Mouse (Mus musculus) frontal cortex, adult 2 months (tissue): ENCODE results near the gene Kctd2. TPM values are rescaled to one million over a fixed set of nuclear protein-coding genes. Genes with fewer than 3 reads are reported as not detected.
"Not testable (repeated sequence)": the region's sequence is repeated elsewhere in the genome, so short reads cannot be mapped to it uniquely, and the experiment has no call there.

Source experiments
- DNase-seq, 2 experiments: peaks; one replicate each; pipeline ENCODE4 v3.0.0; 2022; ENCODE audit warnings: low spot score in 1 of 2; ENCODE audit errors: extremely low spot score in 1 of 2
- polyA plus RNA-seq: library from polyadenylated mRNA; depleted of rRNA; stranded (reverse); fragments of >200 nt; gene quantifications from 2 replicates; pipeline ENCODE4 v1.2.3, GENCODE M21; 2012; rRNA removed

Kctd2 gene
- polyA plus RNA-seq, 1 experiment = 78.7 TPM

GRCm38 (mm10) chr11:115463397-115463796 is 43.5 kb downstream of the Kctd2 start:
- no peak for DNase-seq

- DNase-seq = no peak
Measured at GRCm38 (mm10) chr11:115464851-115465250, 44.9 kb downstream of the Kctd2 start.

GRCm38 (mm10) chr11:115467217-115467618 is 47.3 kb downstream of the Kctd2 start:
- no peak for DNase-seq

- DNase-seq = no peak
Measured at GRCm38 (mm10) chr11:115472183-115472582, 52.3 kb downstream of the Kctd2 start.

GRCm38 (mm10) chr11:115473626-115474275 is 53.8 kb downstream of the Kctd2 start:
- peak; percentile 97 to 100 for DNase-seq

GRCm38 (mm10) chr11:115475025-115475757 is 55.3 kb downstream of the Kctd2 start, which contains the start of gene Armc7:
TSS of gene Armc7 (plus strand) at chr11:115475667.
- peak; percentile 89 to 97 for DNase-seq

- DNase-seq = no peak
Measured at GRCm38 (mm10) chr11:115475758-115476237, 55.9 kb downstream of the Kctd2 start.

- DNase-seq = not testable (repeated sequence)
Measured at GRCm38 (mm10) chr11:115476630-115477029, 56.7 kb downstream of the Kctd2 start.

- DNase-seq = not testable (repeated sequence)
Measured at GRCm38 (mm10) chr11:115477388-115477787, 57.5 kb downstream of the Kctd2 start.

- peak in 1 of 2 experiments; percentile 57 for DNase-seq
Measured at GRCm38 (mm10) chr11:115478296-115478938, 58.5 kb downstream of the Kctd2 start.

Other genes starting within 250 kb of the Kctd2 start
- gene Tmem104, start 232.6 kb upstream of the Kctd2 start, polyA plus RNA-seq = 10.2 and 10.4 TPM in 2 replicates
- gene Nat9, start 232.3 kb upstream of the Kctd2 start, polyA plus RNA-seq = 36.2 and 36.9 TPM in 2 replicates
- 55.1 and 55.6 TPM in 2 replicates for gene Grin2c, start 152.9 kb upstream of the Kctd2 start, polyA plus RNA-seq
- 33.1 and 34.4 TPM in 2 replicates for gene Fdxr, start 143.1 kb upstream of the Kctd2 start, polyA plus RNA-seq
- 13.2 and 13.9 TPM in 2 replicates for gene Fads6, start 122.5 kb upstream of the Kctd2 start, polyA plus RNA-seq
- 14.6 and 19.2 TPM in 2 replicates for gene Otop2, start 113.0 kb upstream of the Kctd2 start, polyA plus RNA-seq
- gene Ush1g, start 98.1 kb upstream of the Kctd2 start, polyA plus RNA-seq = 7.8 and 8.6 TPM in 2 replicates
- gene Otop3, start 85.4 kb upstream of the Kctd2 start, polyA plus RNA-seq = 0.30 and 0.34 TPM in 2 replicates
- 97.9 and 106 TPM in 2 replicates for gene Hid1, start 52.4 kb upstream of the Kctd2 start, polyA plus RNA-seq
- 22.7 and 23.1 TPM in 2 replicates for gene Cdr2l, start 38.2 kb upstream of the Kctd2 start, polyA plus RNA-seq
- 129 and 134 TPM in 2 replicates for gene Mrpl58, start 16.4 kb upstream of the Kctd2 start, polyA plus RNA-seq
- 785 and 842 TPM in 2 replicates for gene Atp5h, start 166 bp upstream of the Kctd2 start, polyA plus RNA-seq
- 0.06 and 0.17 TPM in 2 replicates for gene Trim80, start 20.4 kb downstream of the Kctd2 start, polyA plus RNA-seq
- 0.06 TPM in 1 of 2 replicates, not detected in the other for gene Slc16a5, start 42.3 kb downstream of the Kctd2 start, polyA plus RNA-seq
- 9.9 TPM in 2 replicates for gene Armc7, start 55.5 kb downstream of the Kctd2 start, polyA plus RNA-seq
- 73.9 and 74.9 TPM in 2 replicates for gene Nt5c, start 71.7 kb downstream of the Kctd2 start, polyA plus RNA-seq
- gene Jpt1, start 94.3 kb downstream of the Kctd2 start, polyA plus RNA-seq = 209 and 216 TPM in 2 replicates
- gene Sumo2, start 116.1 kb downstream of the Kctd2 start, polyA plus RNA-seq = 365 and 405 TPM in 2 replicates
- 71.0 and 72.9 TPM in 2 replicates for gene Nup85, start 144.3 kb downstream of the Kctd2 start, polyA plus RNA-seq
- gene Mrps7, start 183.8 kb downstream of the Kctd2 start, polyA plus RNA-seq = 40.7 and 42.9 TPM in 2 replicates
- gene Gga3, start 183.9 kb downstream of the Kctd2 start, polyA plus RNA-seq = 61.7 and 65.1 TPM in 2 replicates
- 36.3 and 38.9 TPM in 2 replicates for gene Mif4gd, start 192.8 kb downstream of the Kctd2 start, polyA plus RNA-seq
- gene Slc25a19, start 208.2 kb downstream of the Kctd2 start, polyA plus RNA-seq = 117 and 127 TPM in 2 replicates